Mouse (Mus musculus) kidney, postnatal 0 days (tissue): ENCODE measurements around the gene Gna15. TPM values are rescaled to one million over a fixed set of nuclear protein-coding genes. Genes with fewer than 3 reads are reported as not detected.

ENCODE experiments used
- ATAC-seq: fragments of 200-750 bp; cut with Nextera tagmentation; replicated peaks from 2 replicates; pipeline ENCODE4 v1.8.0; 2017; ENCODE audit warnings: low read depth, moderate number of reproducible peaks, moderate TSS enrichment, moderate library complexity; ENCODE audit not compliant: low FRiP score
- DNase-seq: peaks from one replicate; pipeline ENCODE4 v3.0.0-alpha.2; 2016; ENCODE audit warnings: low spot score
- H3K27ac ChIP-seq: fragments of 300-500 bp; sonication (generic); 2 replicates; pipeline ENCODE4 v1.5.1; 2014; ENCODE audit warnings: mild to moderate bottlenecking
- H3K27me3 ChIP-seq: fragments of 300-500 bp; sonication (generic); 2 replicates; pipeline ENCODE4 v1.6.1; 2014; ENCODE audit warnings: low read length, mixed read lengths; ENCODE audit not compliant: insufficient read depth
- H3K36me3 ChIP-seq: fragments of 300-500 bp; sonication (generic); 2 replicates; pipeline ENCODE4 v1.6.1; 2014; ENCODE audit warnings: low read length, mixed read lengths; ENCODE audit not compliant: insufficient read depth
- H3K4me1 ChIP-seq: fragments of 300-500 bp; sonication (generic); replicated peaks from 2 replicates; pipeline ENCODE4 v1.6.1; 2014; ENCODE audit warnings: antibody characterized with exemption, low read length, mixed read lengths; ENCODE audit not compliant: insufficient read depth
- H3K4me2 ChIP-seq: fragments of 300-500 bp; sonication (generic); 2 replicates; pipeline ENCODE4 v1.6.1; 2014; ENCODE audit warnings: mild to moderate bottlenecking, low read length, moderate library complexity, mixed read lengths
- H3K4me3 ChIP-seq: fragments of 300-500 bp; sonication (generic); replicated peaks from 2 replicates; pipeline ENCODE4 v1.5.1; 2014; ENCODE audit warnings: low read depth, low read length
- H3K9ac ChIP-seq: fragments of 300-500 bp; sonication (generic); 2 replicates; pipeline ENCODE4 v1.6.1; 2014; ENCODE audit warnings: low read depth, low read length
- H3K9me3 ChIP-seq: fragments of 300-500 bp; sonication (generic); replicated peaks from 2 replicates; pipeline ENCODE4 v1.6.1; 2016; ENCODE audit warnings: low read length, inconsistent platforms, mixed read lengths
- CTCF ChIP-seq: IDR thresholded peaks from 2 replicates; pipeline ENCODE4 v1.5.1; 2016; ENCODE audit warnings: antibody characterized with exemption, low read depth, mild to moderate bottlenecking, moderate library complexity
- WGBS: fragments of 180-500 bp; shearing (Covaris S2); extraction: QIAGEN DNeasy Blood & Tissue Kit; methylation state at CpG from one replicate; pipeline ENCODE4 v1.1.7; 2014; 5-methylcytosine and 5-hydroxymethylcytosine counted together
- polyA plus RNA-seq: library from polyadenylated mRNA; unstranded; fragments of >200 nt; fragmentation: Nextera tagmentation; extraction: Ambion mirVana; gene quantifications from 2 replicates; pipeline ENCODE4 v1.2.1, GENCODE M21; 2015

The Gna15 gene
- polyA plus RNA-seq, 1 experiment from 2014 or later: 0.92 TPM

- 84% methylated on average over 38 of the region's 38 CpGs for WGBS
- peak; percentile 17; the same call in 1 of the 2 replicates for TF ChIP-seq CTCF
- H3K4me2 ChIP-seq: no peak overlapping the region
These were observed 25.4 kb downstream of the Gna15 start for GRCm38 (mm10) chr10:81498316-81499249.

GRCm38 (mm10) chr10:81497401-81498270, 26.4 kb downstream of the Gna15 start:
- 76% methylated on average over 17 of the region's 17 CpGs for WGBS
- Histone ChIP-seq H3K4me3 (no peak overlapping the region), H3K4me2 (peak overlapping the region; percentile 55; the same call in 1 of the 2 replicates)

More at GRCm38 (mm10) chr10:81498316-81499249, 25.4 kb downstream of the Gna15 start:
- Histone ChIP-seq H3K27ac (no peak overlapping the region), H3K4me1 (peaks cover 10% of the 10 kb centered on the region; the same call in 1 of the 2 replicates), H3K9me3 (no peaks in the 10 kb centered on the region), H3K27me3 (no peaks in the 10 kb centered on the region), H3K9ac (no peak overlapping the region), H3K4me3 (no peak overlapping the region), H3K36me3 (no peaks in the 10 kb centered on the region)
- ATAC-seq (no peak), DNase-seq (no peak)

GRCm38 (mm10) chr10:81496969-81497368, 27.1 kb downstream of the Gna15 start:
- Histone ChIP-seq H3K9me3 (no peaks in the 10 kb centered on the region), H3K27me3 (no peaks in the 10 kb centered on the region), H3K4me2 (peak overlapping the region; percentile 55), H3K4me3 (peak overlapping the region; percentile 75), H3K9ac (no peak overlapping the region), H3K36me3 (peaks cover 7% of the 10 kb centered on the region; the same call in 1 of the 2 replicates), H3K27ac (no peak overlapping the region), H3K4me1 (peaks cover 10% of the 10 kb centered on the region; the same call in 1 of the 2 replicates)
- DNase-seq (no peak), ATAC-seq (no peak)
- WGBS: 30% methylated on average over 4 of the region's 4 CpGs
- no peak for TF ChIP-seq CTCF

More at GRCm38 (mm10) chr10:81497401-81498270, 26.4 kb downstream of the Gna15 start:
- Histone ChIP-seq H3K36me3 (0 out of 2 replicates have a peak, but pooled peaks cover 2% of the 10 kb centered on the region), H3K9ac (no peak overlapping the region), H3K27me3 (no peaks in the 10 kb centered on the region), H3K27ac (no peak overlapping the region), H3K9me3 (no peaks in the 10 kb centered on the region), H3K4me1 (peaks cover 10% of the 10 kb centered on the region; the same call in 1 of the 2 replicates)
- TF ChIP-seq CTCF: no peak
- ATAC-seq: no peak
- no peak for DNase-seq

- Histone ChIP-seq H3K27me3 (no peaks in the 10 kb centered on the region), H3K36me3 (peaks cover 12% of the 10 kb centered on the region; the same call in 1 of the 2 replicates), H3K27ac (peak within 1 kb of the TSS; percentile 65; the same call in 1 of the 2 replicates), H3K4me1 (peaks cover 10% of the 10 kb centered on the region; the same call in 1 of the 2 replicates), H3K9ac (peak within 1 kb of the TSS; percentile 83), H3K9me3 (no peaks in the 10 kb centered on the region), H3K4me3 (peak within 1 kb of the TSS; percentile 75), H3K4me2 (peak within 1 kb of the TSS; percentile 93)
- DNase-seq: peak; percentile 100
- peak; percentile 11; the same call in 1 of the 2 replicates for TF ChIP-seq CTCF
- ATAC-seq: peak; percentile 96
- WGBS: under 1% methylated on average over 45 of the region's 45 CpGs
These were observed 27.6 kb downstream of the Gna15 start, which contains the start of gene Ncln for GRCm38 (mm10) chr10:81496264-81496901. Gene Ncln, minus strand, starts transcription at chr10:81496392.

GRCm38 (mm10) chr10:81495616-81496263, 28.3 kb downstream of the Gna15 start:
- peak; percentile 14 for ATAC-seq
- WGBS: 1% methylated on average over 39 of the region's 41 CpGs
- peak overlapping the region; percentile 61; the same call in 1 of the 2 replicates for H3K27ac ChIP-seq

More at GRCm38 (mm10) chr10:81495616-81496263, 28.3 kb downstream of the Gna15 start:
- H3K9me3 ChIP-seq: no peaks in the 10 kb centered on the region
- peak; percentile 46 for DNase-seq
- no peak for TF ChIP-seq CTCF
- H3K4me3 ChIP-seq: peak overlapping the region; percentile 75
- H3K36me3 ChIP-seq: peaks cover 18% of the 10 kb centered on the region
- H3K4me2 ChIP-seq: peak overlapping the region; percentile 93
- H3K4me1 ChIP-seq: peaks cover 10% of the 10 kb centered on the region; the same call in 1 of the 2 replicates
- H3K27me3 ChIP-seq: no peaks in the 10 kb centered on the region
- peak overlapping the region; percentile 83 for H3K9ac ChIP-seq
